Mouse (Mus musculus): ENCODE data around the gene Plppr4.

DNA sequence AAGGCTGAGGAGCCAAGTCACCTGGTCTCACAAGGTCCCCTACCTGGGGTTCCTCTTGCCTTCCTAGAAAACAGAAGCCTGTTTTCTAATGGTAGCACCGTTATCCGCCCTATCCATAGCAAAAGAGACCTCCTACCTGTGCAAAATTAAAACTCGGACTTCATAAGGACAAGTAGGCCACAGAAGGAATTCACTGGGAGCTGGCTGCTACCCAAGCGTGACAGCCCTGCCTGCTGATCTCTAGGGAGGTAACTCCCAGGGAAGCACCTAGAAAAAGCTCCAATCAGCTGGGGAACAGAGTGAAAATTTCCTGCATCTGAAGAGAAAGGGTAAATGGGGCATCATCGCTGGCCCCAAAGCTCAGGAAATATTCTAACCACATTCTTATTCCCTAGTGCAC is at the start of gene Plppr4:
- TF ChIP-seq ZC3H11A (IDR thresholded peaks at IDR 0.05; ENCODE audit: low read depth, low read length) (no peak), MAX (IDR thresholded peaks at IDR 0.05; ENCODE audit: low read length) (no peak), CTCF (conservative IDR thresholded peaks at IDR 0.05 in 1 of 2, IDR thresholded peaks at IDR 0.05 in 1 of 2; ENCODE audit: low read depth in 2 of 2, low read length in 2 of 2) (no peak), CHD2 (IDR thresholded peaks at IDR 0.05; ENCODE audit: low read length) (no peak), POLR2A (IDR thresholded peaks at IDR 0.05; ENCODE audit: low read depth, low read length) (no peak), NELFE (IDR thresholded peaks at IDR 0.05; ENCODE audit: low read depth, low read length) (no peak), POLR2AphosphoS2 (IDR thresholded peaks at IDR 0.05; ENCODE audit: low read depth, low read length) (no peak), JUND (conservative IDR thresholded peaks at IDR 0.05; ENCODE audit: low read depth, low read length) (no peak), ELF1 (IDR thresholded peaks at IDR 0.05; ENCODE audit: low read depth, low read length) (no peak), CHD1 (IDR thresholded peaks at IDR 0.05; ENCODE audit: low read depth, low read length) (no peak), TCF12 (IDR thresholded peaks at IDR 0.05; ENCODE audit: low read depth, low read length) (no peak), ETS1 (conservative IDR thresholded peaks at IDR 0.05; ENCODE audit: low read depth, low read length) (no peak)
